Mouse (Mus musculus): ENCODE results near the gene 4930563M21Rik. TPM values are rescaled to one million over a fixed set of nuclear protein-coding genes. Genes with fewer than 3 reads are reported as not detected.
A peak's percentile ranks its signal among the peaks of the same experiment; 100 is the strongest.

4930563M21Rik gene
- polyA plus RNA-seq, 2 experiments: not detected

- Histone ChIP-seq H3K27ac (no peak overlapping the region), H3K27me3 (ENCODE audit: control insufficient read depth, insufficient read depth, low read length) (no peaks in the 10 kb centered on the region), H3K4me3 (ENCODE audit: insufficient read depth in 1 of 2, low read depth in 2 of 2, low read length in 2 of 2) (no peak overlapping the region), H3K9ac (replicated peaks) (no peak overlapping the region), H3K4me1 (replicated peaks; ENCODE audit: control insufficient read depth in 2 of 2, insufficient read depth in 2 of 2, low read length in 1 of 2) (peaks cover 9 to 19% of the 10 kb centered on the region in 2 experiments), H3K36me3 (replicated peaks; ENCODE audit: control insufficient read depth, insufficient read depth, low read depth) (no peaks in the 10 kb centered on the region), H3K9me3 (ENCODE audit: control insufficient read depth, low read length) (no peaks in the 10 kb centered on the region), H3K4me2 (ENCODE audit: low read depth) (no peak overlapping the region)
- DNase-seq (ENCODE audit: low read depth in 3 of 3, low spot score in 3 of 3): no peak
- ATAC-seq (ENCODE audit: insufficient read depth): no peak
- TF ChIP-seq CTCF (IDR thresholded peaks at IDR 0.05; ENCODE audit: low read depth) (no peak), EP300 (IDR thresholded peaks at IDR 0.05; ENCODE audit: low read depth) (no peak)
These were observed 69.0 kb downstream of the 4930563M21Rik start for GRCm38 (mm10) chr9:55941356-55941755.

- Histone ChIP-seq H3K27ac (peak overlapping the region; percentile 3; the same call in 1 of the 2 replicates), H3K9ac (replicated peaks) (peak overlapping the region; percentile 71), H3K4me1 (replicated peaks; ENCODE audit: control insufficient read depth in 2 of 2, insufficient read depth in 2 of 2, low read length in 1 of 2) (peaks cover 9 to 19% of the 10 kb centered on the region in 2 experiments), H3K9me3 (ENCODE audit: control insufficient read depth, low read length) (no peaks in the 10 kb centered on the region), H3K27me3 (ENCODE audit: control insufficient read depth, insufficient read depth, low read length) (no peaks in the 10 kb centered on the region), H3K4me2 (ENCODE audit: low read depth) (peak overlapping the region; percentile 85), H3K4me3 (ENCODE audit: insufficient read depth in 1 of 2, low read depth in 2 of 2, low read length in 2 of 2) (peak overlapping the region; percentile 71 to 92), H3K36me3 (replicated peaks; ENCODE audit: control insufficient read depth, insufficient read depth, low read depth) (no peaks in the 10 kb centered on the region)
- 32% methylated on average over 6 of the region's 6 CpGs for WGBS (ENCODE audit: insufficient replicate concordance)
- TF ChIP-seq EP300 (IDR thresholded peaks at IDR 0.05; ENCODE audit: low read depth) (no peak), CTCF (IDR thresholded peaks at IDR 0.05; ENCODE audit: low read depth) (no peak)
- ATAC-seq (ENCODE audit: insufficient read depth) (peak; percentile 8; the same call in 1 of the 2 replicates), DNase-seq (ENCODE audit: low read depth in 3 of 3, low spot score in 3 of 3) (no peak)
These were observed 71.7 kb downstream of the 4930563M21Rik start for GRCm38 (mm10) chr9:55938618-55938985.

- H3K4me3 ChIP-seq (ENCODE audit: insufficient read depth in 1 of 2, low read depth in 2 of 2, low read length in 2 of 2): peak within 1 kb of the TSS; percentile 71 to 92
- ATAC-seq (ENCODE audit: insufficient read depth) (peak; percentile 97), DNase-seq (ENCODE audit: low read depth in 3 of 3, low spot score in 3 of 3) (peak; percentile 81 to 86 (median 85))
- peaks cover 9 to 19% of the 10 kb centered on the region in 2 experiments for H3K4me1 ChIP-seq (replicated peaks; ENCODE audit: control insufficient read depth in 2 of 2, insufficient read depth in 2 of 2, low read length in 1 of 2)
- H3K36me3 ChIP-seq (replicated peaks; ENCODE audit: control insufficient read depth, insufficient read depth, low read depth): no peaks in the 10 kb centered on the region
- peak within 1 kb of the TSS; percentile 3; the same call in 1 of the 2 replicates for H3K27ac ChIP-seq
- TF ChIP-seq EP300 (IDR thresholded peaks at IDR 0.05; ENCODE audit: low read depth) (no peak), CTCF (IDR thresholded peaks at IDR 0.05; ENCODE audit: low read depth) (peak; percentile 67)
- H3K4me2 ChIP-seq (ENCODE audit: low read depth): peak within 1 kb of the TSS; percentile 85
- under 1% methylated on average over 46 of the region's 60 CpGs for WGBS (ENCODE audit: insufficient replicate concordance)
- no peaks in the 10 kb centered on the region for H3K27me3 ChIP-seq (ENCODE audit: control insufficient read depth, insufficient read depth, low read length)
- H3K9me3 ChIP-seq (ENCODE audit: control insufficient read depth, low read length): no peaks in the 10 kb centered on the region
- H3K9ac ChIP-seq (replicated peaks): peak within 1 kb of the TSS; percentile 77
These were observed 72.4 kb downstream of the 4930563M21Rik start, which contains the start of gene Scaper for GRCm38 (mm10) chr9:55937664-55938617. Gene Scaper (minus strand): TSS chr9:55938119.

GRCm38 (mm10) chr9:55937224-55937663 lies 73.1 kb downstream of the 4930563M21Rik start:
- DNase-seq (ENCODE audit: low read depth in 3 of 3, low spot score in 3 of 3): no peak
- no peak overlapping the region for H3K27ac ChIP-seq

GRCm38 (mm10) chr9:55932482-55932881 lies 77.9 kb downstream of the 4930563M21Rik start:
- no peak for TF ChIP-seq EP300 (IDR thresholded peaks at IDR 0.05; ENCODE audit: low read depth)
- TF ChIP-seq CTCF (IDR thresholded peaks at IDR 0.05; ENCODE audit: low read depth): no peak

More at GRCm38 (mm10) chr9:55937224-55937663, 73.1 kb downstream of the 4930563M21Rik start:
- no peak for ATAC-seq (ENCODE audit: insufficient read depth)
- Histone ChIP-seq H3K4me1 (replicated peaks; ENCODE audit: control insufficient read depth in 2 of 2, insufficient read depth in 2 of 2, low read length in 1 of 2) (peaks cover 9 to 19% of the 10 kb centered on the region in 2 experiments), H3K4me2 (ENCODE audit: low read depth) (peak overlapping the region; percentile 85), H3K9me3 (ENCODE audit: control insufficient read depth, low read length) (no peaks in the 10 kb centered on the region), H3K27me3 (ENCODE audit: control insufficient read depth, insufficient read depth, low read length) (no peaks in the 10 kb centered on the region), H3K36me3 (replicated peaks; ENCODE audit: control insufficient read depth, insufficient read depth, low read depth) (no peaks in the 10 kb centered on the region), H3K9ac (replicated peaks) (peak overlapping the region; percentile 77), H3K4me3 (ENCODE audit: insufficient read depth in 1 of 2, low read depth in 2 of 2, low read length in 2 of 2) (peak overlapping the region; percentile 71 to 86)
- TF ChIP-seq CTCF (IDR thresholded peaks at IDR 0.05; ENCODE audit: low read depth): no peak
- no peak for TF ChIP-seq EP300 (IDR thresholded peaks at IDR 0.05; ENCODE audit: low read depth)
- 49% methylated on average over 5 of the region's 5 CpGs for WGBS (ENCODE audit: insufficient replicate concordance)

More at GRCm38 (mm10) chr9:55932482-55932881, 77.9 kb downstream of the 4930563M21Rik start:
- Histone ChIP-seq H3K9me3 (ENCODE audit: control insufficient read depth, low read length) (no peaks in the 10 kb centered on the region), H3K4me1 (replicated peaks; ENCODE audit: control insufficient read depth in 2 of 2, insufficient read depth in 2 of 2, low read length in 1 of 2) (peaks cover 0 to 5% of the 10 kb centered on the region in 2 experiments; a peak in 2 of 4 replicates), H3K36me3 (replicated peaks; ENCODE audit: control insufficient read depth, insufficient read depth, low read depth) (no peaks in the 10 kb centered on the region), H3K9ac (replicated peaks) (no peak overlapping the region), H3K4me3 (ENCODE audit: insufficient read depth in 1 of 2, low read depth in 2 of 2, low read length in 2 of 2) (no peak overlapping the region), H3K27me3 (ENCODE audit: control insufficient read depth, insufficient read depth, low read length) (no peaks in the 10 kb centered on the region), H3K27ac (no peak overlapping the region), H3K4me2 (ENCODE audit: low read depth) (no peak overlapping the region)
- DNase-seq (ENCODE audit: low read depth in 3 of 3, low spot score in 3 of 3) (no peak), ATAC-seq (ENCODE audit: insufficient read depth) (no peak)
- 57% methylated on average over 1 of the region's 1 CpGs for WGBS (ENCODE audit: insufficient replicate concordance)

All from liver, embryonic 14.5 days (tissue).